Mouse (Mus musculus) A20 (cell line): ENCODE measurements at regions not wholly inside any gene's neighbourhood (a gene's known extent, or its start where the extent isn't known, plus 50 kb on each side); places are given as distances from the start of the nearest gene placed in this dataset.

ENCODE experiments used
- DNase-seq: peaks from one replicate; pipeline ENCODE4 v3.0.0-alpha.2; 2011; ENCODE audit warnings: low read depth, low spot score

DNA sequence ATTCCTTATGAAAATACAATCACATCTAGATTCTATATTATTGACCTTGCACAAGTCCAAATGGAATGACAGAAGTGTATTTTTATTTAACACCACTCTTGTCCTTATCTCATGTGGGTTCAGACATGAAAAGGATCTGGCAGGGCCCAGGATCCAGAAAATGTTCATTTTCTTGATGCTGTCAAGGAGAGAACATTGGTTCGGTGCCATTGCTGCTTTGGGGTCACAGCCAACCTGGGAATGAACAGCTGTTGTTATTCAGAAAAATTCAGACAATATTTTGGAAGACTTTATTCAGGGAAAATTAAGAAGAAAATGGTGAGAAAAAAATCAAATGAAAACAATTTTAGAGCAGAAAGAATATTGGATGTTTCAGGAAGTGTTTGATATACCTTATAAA lies 590.0 kb downstream of the Iqcm start:
- no peak for DNase-seq

DNA sequence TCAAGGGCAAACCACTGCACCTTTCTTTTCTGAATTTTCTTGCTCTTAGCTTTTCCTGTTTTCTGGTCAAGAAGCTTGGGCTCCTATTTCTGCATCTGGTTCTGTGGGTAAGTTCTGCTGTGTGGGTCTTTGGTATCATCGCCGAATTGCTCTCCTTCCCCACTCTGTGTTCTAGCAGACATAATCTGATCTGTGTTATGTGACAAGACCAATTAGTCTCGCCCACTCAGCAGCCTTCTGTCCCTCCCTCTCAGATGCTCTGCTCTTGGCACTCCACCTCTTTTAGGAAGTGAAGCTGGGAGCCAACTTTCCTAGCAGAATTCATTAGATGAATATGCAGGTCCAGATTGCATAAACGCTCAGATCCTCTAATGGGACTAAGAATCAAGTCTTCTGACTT lies 603.5 kb downstream of the Iqcm start:
- DNase-seq, result no peak

DNA sequence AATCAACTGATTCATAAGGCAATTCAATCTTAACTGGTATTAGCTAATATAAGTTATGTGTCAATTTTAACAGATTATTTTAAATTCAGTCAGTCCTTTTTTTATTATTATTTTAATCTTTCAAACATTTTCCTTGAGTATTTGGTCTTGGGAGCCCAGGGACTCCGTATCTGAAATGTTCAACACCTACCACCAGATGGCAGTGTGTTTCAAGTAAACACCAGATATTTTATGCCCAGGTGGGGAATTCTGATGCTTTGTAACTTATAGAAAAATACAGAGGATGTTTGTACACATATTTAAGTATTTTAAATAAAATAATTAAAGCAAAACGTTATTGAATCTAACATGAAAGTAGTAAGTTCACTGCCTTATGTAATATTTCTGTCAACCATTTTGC lies 619.2 kb downstream of the Iqcm start:
- DNase-seq, result peak; percentile 9

DNA sequence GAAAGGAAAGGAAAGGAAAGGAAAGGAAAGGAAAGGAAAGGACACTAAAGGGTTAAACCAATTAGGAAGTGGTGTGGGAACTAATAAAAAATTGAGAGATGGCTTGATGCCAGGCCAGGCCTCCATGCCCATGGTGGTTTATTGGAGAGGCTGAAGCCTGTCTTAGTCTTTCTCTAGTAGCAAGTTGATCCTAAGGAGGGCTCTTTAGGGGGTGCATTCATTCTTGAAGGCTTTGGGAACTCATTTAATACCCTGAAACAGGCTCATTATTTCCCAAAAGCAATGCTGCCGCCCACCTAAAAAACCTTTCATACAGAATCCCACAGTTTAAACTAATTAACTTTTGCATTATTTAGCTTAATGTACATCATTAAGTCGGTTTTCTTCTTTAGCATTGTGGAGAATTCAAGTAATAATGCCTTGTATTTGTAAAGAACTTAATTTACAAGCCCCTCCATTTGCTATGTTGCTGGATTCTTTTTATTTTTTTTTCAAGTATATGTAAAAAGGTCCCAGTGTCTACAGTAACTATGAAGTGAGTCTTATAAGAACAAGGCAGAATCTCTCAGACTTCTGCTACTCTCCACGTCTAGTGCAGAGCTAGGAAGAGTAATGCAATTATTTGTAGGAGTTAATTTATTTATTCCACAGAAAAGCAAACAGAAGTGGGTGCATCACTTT lies 624.3 kb downstream of the Iqcm start:
- DNase-seq, result no peak

DNA sequence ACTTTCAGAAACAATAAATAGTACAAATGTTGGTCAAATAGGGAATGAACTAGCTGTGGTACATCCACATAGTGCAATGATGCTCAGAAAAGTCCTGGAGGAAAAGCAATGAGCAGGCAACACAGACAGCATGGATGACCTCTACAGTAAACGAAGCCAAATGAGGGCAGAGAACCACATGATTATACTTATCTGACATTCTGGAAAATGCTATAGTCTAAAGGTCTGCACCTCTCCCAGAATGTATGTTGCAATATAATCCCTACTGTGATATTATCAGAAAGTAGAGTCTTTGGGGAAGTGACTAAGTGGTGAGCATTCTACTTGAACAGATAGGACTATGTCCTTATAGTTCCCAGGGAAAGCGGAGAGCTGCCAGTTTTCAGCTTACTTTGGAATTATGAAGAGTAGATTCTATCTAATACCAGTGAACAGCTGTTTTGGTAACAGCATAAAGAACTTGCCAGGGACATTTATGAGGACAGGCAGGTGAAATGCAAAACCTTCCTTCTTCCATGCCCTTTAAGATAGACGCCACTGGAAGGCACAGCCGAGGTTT lies 672.2 kb downstream of the Iqcm start:
- no peak for DNase-seq

DNA sequence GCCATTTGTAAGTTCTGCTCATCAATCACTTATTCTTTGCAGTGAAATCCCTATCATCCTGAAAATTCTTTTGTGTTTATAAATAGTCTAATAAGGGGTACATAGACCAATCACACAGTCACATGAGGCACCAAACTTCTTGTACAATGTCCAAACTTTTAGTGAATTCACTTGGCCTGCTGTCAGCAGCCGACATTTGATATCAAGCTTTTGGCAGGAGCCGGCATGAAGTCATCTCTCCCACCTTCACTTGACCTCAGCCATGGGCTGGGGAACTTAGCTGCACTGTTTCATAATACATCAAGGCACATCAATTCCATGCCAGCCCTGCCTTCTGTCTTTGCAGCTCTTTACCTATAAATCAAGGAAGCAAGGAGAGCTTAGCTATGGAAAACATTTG lies 679.0 kb downstream of the Iqcm start:
- no peak for DNase-seq

DNA sequence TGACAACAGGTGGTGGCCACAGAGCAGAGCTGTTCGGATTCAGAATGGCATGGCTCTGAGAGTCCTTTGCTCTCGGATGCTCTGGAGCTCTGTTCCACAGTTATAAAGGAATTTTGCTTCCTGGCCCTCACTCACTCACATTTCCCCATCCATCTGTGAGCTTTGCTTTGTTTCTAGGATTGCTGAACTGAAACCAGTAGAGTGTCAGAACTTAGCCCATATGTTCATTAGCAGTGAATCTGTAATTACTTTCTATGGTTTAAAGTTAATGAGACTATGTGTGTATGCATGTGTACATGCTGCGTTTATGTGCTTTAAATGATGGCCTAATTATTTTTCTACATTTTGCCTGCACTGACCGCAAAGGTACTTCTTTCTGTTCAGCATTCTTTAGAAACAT lies 688.7 kb downstream of the Iqcm start:
- DNase-seq, result no peak

DNA sequence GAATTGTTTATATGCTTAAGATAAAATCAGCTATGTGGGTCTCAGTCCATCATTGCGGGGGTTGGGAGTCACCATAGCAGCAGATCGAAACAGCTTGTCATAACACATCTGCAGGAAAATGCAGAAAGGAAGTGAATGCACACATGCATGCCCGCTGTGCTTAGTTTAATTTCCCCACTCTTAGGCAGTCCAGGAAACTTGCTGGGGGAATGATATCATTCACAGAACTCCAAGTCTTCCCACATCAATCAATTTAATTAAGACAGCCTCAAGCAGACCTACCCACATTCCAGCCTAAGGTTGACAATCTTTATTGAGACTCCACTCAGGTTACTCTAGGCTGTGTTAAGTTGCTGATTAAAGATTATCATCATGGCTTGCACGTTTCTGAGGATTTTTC lies 700.2 kb downstream of the Iqcm start:
- DNase-seq, result no peak

DNA sequence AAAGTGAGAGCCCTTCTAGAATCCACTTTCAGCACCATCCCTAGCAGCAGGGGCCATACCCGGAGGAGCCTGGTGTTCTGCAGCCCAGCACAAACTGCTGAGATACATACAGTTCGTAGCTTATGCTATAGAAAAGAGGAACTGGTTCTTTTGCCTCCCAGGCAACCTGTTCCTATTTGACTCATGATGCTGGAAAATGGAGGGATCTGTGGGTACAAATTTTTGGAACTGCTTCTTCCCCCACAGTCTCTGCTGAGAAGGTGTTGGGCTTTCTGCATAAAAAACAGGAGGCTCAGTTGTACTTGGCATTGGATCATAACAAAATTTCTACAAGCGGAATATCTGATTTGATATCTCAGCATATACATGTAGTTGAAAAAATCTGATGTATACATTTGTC lies 716.7 kb upstream of the Nr3c2 start:
- DNase-seq, result no peak

DNA sequence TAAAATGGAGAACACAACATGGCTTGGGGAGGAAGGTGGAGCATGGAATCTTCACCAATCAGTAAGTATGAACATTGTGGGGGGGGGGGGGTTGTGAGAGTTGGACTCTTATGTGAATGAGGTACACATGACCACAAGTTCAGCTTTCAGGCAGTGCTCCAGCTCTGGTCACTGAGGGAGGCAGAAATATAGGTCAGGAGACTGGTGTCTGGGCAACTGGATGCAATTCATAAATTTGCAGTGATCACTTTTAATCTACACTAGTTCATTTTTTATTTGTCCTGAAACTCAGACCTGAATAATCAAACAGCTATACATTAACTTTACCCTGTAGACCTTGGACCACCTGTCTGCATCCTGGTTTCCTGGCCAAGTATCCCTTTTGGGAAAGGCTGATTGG lies 715.4 kb upstream of the Nr3c2 start:
- no peak for DNase-seq

DNA sequence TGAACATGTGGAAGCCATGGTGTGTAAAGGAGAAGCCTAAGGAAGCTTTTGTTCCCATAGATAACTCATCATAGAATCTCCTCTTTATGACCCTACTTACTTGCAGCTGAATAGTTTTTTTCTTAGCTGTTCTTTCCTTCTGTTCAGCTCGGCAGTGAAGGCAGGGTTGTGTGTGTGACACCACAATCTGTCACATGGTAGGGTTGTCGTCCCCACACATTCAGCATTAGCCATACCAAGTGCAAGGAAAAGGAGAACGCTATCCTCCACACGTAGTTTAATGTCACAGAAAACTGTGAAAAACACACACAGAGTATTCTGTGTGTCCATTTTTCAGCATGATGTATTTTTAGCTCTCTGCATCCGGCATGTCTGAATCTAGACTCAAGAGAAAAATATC lies 711.9 kb upstream of the Nr3c2 start:
- DNase-seq, result no peak

DNA sequence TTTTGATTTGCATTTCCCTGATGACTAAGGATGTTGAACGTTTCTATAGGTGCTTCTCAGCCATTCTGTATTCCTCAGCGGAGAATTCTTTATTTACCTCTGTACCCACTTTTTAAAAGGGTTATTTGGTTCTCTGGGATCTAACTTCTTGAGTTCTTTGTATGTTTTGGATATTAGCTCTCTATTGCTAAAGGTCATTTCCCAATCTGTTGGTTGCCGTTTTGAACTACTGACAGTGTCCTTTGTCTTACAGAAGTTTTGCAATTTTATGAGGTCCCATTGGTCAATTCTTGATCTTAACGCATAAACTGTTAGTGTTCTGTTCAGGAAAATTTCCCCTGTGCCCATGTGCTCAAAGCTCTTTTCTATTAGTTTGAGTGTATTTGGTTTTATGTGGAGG lies 687.4 kb upstream of the Nr3c2 start:
- no peak for DNase-seq

DNA sequence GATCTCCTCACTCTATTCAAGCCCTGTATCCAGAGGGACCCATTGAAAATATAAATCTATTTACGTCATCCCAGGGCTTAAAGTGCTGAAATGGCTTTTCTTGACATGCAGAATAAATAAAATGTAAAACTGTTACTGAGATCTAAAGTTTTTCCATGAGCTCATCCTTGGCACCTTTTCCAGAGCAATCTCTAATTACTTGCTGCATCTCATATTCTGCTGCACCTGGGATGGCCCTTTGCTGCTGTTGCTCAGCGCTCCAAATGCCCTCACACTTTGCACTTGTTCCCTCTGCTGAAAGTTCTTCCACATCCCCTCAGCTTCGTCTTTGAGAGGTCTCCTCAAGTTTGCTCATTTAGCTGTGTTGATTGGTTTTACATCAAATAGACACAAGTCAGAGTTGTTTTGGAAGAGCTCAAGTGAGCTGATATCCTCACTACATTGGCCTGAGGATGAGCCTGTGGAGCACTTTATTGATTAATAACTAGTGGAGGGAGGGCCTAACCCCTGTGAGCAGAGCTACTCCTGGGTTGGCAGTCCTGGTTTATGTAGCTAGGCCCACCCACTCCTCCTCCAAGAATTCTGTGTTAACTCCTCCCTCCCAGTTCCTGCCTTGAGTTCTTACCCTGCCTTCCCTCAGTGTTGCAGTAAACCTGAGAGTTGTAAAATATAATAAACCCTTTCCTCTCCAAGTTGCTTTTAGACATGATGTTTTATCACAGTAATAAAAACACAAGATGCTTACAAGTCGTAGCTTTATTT lies 681.2 kb upstream of the Nr3c2 start:
- no peak for DNase-seq

DNA sequence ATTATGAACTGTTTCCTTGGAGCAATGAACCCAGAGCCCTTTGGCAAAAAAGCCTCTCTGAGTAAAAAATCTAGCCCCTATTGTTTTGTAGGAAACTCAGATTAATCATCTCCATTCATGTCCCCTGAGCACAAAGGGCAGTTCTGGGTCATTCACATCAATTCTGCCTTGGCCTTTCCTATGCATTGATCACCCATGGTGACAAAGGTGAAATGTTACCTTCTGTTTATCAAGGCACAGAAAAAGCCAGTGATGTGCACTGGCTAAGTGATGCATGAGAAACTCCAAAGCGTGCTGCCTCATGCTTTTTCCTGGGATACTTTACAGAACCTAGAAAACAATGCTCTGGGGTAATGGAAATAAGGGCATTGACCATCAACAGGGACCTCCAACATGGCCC lies 668.4 kb upstream of the Nr3c2 start:
- DNase-seq, result no peak

DNA sequence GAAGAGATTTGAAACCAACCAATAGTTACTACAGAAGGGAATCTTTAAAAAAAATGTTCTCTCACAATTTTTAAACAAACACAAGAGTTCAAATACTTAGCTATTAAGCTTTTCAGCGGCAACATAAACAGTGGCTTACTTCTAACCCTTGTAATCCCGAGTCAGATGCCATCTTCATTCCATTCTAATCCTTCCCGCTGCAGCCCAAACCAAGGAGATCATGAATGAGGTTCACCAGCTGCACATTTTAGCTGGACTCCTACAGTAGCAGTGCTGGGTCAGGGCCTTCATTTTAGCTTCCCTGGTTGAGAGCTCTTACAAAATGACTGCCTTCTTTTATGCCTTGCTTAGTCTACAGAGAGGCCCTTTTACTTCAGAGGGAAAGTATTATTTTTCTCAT lies 650.0 kb upstream of the Nr3c2 start:
- DNase-seq, result no peak

DNA sequence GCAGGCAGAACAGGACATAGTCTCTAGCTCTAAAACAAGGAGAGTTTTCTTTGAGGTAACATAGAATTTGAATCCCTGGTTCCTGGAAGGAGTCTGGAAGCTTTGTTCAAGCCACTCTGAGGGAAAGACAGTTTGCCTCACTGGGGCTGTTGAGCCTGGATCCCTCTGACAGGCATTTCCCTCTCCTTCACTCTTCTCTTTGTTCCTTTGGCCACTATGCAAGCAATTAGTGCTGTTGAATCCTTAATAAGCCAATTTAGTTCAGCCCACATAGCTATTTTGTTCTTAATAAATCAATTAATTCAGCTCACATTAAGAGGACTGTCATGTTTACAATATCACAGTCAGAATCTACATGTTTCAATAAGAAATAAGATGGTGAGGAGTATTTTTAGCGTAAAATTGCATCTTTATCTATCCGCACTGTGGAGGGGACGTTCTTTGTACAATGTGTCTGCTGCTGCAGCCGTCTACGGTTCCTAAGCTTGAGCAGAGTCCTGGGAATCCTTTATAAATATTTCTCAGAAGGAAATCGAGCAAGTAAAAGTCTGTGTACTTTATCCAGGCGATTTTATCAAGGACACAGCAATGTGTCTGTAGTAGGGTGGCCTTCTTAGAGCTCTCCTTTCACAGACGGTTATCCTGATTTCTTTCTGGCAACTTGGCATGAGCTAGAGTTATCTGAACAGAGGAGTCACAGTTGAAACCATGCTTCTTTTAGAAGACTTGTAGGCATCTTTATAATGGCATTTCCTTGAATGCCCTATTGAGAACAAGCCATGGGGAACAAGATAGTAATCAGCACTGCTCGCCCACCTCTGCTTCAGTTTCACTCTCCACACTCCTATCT lies 646.9 kb upstream of the Nr3c2 start:
- no peak for DNase-seq
